Mouse (Mus musculus): Measurements from ENCODE around the gene Ppfibp1.

Ppfibp1 gene

DNA sequence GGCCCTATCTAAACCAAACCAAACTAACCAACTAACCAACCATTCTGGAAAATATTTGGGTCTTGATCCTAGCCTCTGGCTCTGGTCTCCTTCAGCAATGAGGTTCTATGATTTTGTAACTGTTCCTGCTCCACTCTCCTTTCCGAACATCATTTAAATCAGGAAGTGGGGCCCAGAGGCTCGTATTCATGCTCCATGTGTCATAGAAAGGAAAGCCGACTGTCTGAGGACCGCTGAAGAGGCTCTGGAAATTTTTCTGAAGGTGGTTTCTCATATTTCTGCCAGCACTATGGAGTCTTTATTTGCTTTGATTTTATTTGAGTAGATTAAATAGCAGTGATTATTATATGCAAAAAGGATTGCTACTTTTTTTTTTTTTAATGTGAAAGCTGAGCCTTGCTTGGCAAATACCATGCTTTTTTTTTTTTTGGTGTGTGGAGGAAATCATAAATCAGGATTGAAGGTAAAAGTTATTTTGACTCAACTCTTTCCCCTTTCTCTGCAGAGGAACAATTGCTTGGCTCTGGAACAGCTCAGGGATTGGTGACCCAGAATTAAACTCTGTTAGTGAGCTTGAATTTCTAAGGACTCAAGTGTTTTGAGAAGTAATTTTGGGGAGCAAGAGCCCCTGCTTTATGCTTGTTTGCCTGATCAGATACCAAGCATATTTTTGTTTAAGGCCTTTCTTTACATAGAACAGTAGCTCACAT, 25.4 kb downstream of the Ppfibp1 start:
- no peak for DNase-seq (ENCODE audit: low read depth, low spot score)

DNA sequence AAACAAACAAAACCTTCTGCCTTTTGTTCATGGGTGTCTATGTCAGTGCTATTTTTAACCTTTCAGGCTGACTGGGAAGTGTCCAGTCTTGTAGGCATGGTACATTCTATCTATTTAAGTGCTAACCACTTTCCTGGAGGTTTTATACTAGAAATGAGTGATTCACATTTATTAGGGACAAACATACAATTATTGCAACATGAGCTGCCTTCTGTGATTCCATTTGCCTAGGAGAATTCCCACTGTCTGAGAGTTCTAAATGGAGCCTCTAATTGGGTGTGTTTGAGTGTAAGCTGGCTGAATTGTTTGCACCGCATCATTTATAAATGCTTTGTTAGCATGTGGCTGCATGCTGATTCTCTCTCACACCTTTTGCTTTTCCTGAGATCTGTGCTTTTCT, 27.5 kb downstream of the Ppfibp1 start:
- DNase-seq (ENCODE audit: low read depth, low spot score) = no peak

DNA sequence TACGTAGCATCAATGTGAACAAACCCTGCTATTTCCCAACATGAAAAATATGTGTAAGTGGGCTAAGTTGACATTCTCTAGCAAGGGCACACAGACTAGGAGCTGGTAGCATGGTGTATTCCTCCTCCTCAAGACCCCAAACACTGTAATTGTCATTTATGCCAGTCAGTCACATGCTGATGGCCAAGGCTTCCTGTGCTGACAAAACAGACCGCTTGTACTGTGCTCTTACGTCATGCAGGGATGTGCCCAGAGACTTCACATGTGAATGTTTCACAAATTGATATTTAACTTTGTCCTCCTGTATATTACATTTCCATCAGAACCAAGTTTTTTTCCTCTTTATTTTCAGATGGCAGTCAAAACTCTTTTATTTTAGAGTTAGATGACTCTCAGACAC, 29.1 kb downstream of the Ppfibp1 start:
- no peak for DNase-seq (ENCODE audit: low read depth, low spot score)

DNA sequence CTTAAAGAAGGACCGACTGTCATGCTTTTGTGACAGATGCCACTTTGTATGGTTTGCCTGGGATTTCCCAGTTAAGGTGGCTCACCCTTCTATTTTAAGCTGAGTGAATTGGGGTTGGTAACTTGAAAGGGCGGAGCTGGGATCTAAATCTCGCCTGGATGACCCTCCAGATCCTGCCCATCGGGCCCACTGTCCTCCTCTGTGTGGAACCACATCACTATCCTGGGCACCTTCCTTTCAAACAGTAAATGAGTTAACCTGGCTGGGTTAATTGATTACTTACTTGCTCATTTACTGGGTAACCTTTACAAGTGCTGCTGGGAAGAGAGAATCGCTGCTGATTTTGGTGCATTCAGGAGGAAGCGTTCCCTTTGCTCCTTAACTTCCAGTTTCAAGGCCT, 30.1 kb downstream of the Ppfibp1 start:
- DNase-seq (ENCODE audit: low read depth, low spot score) = no peak

DNA sequence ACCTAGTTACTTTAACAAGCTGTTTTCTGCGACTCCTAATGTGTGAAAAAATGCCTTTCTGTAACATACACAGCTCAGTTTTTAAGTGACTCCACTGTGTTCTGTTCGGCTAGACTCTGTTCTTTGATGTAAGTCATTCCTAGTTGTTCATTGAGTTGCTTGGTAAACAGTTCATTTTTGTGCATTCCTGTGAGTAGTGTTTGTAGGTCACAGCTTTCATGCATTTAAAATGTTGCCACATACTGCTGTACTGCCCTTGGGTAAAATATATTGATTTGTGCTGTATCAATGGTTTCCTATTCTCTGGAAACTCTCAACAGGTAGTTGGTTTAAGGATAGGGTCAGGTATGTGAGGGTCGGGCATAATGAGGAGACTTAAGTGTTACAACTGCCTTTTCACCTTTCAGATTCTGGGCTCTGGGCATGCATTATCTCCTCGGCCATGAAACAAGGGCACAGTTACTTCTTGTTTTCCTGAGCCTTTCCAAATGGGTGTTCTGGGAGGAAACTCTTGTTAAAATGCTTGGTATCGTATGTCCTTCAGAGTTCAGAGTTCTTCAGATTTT, 38.2 kb downstream of the Ppfibp1 start:
- no peak for DNase-seq (ENCODE audit: low read depth, low spot score)

DNA sequence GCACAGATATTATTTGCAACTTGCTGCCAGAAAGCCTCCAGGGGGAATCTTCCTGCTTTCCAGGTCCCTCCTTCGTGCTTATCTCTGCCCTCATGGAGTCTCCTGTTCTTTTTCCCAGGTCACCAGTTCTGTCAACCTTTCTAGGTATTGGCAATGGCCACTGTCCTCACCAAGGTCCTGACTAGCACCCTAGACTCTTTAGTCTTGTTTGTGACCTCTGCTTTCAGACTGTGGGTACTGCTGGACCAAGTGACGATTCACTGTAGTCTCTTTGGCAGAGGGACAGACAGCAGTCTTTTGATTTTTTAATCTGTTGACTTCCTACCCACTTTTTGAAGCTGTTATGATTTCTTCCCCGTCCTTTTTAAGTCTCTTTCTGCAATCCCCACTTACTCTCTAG, 39.8 kb downstream of the Ppfibp1 start:
- no peak for DNase-seq (ENCODE audit: low read depth, low spot score)

DNA sequence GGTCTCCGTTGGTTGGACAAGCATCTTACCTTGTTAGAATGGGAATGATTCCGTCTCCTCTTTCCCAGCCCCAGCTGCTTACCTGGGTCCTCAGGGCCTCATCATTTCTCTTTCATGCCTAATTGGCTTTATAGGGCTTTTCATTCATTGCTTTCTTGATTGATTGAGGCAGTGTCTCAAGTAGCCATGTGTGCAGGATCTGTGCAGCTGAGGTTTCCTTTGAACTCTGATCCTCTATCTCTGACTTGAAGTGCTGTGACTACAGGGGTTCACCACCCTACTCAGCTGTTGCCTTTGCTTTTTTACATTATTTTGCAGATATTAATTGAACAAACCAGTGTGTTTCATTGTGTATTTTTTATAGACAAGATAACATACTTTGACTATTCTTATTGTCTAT, 40.7 kb downstream of the Ppfibp1 start:
- DNase-seq (ENCODE audit: low read depth, low spot score) = no peak

DNA sequence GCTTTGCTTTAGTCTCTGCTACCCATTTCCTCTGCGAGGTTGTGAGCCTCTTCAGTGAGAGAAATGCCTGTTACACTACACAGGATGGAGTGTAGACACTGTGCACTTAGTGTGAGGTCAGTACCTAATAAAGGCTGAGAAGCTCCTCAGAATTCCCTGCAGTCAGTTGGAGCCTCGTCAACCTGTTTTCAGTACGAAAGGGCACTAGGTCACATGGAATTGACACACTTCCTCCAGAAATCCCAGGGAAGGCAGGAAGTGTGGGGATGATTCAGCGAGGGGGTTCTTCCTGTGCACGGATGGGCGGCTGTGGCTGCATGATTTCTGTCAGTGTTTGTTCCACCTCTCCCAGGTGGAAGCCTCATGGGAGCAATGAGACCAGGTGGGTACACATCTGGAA, 44.8 kb downstream of the Ppfibp1 start:
- DNase-seq (ENCODE audit: low read depth, low spot score) = no peak

DNA sequence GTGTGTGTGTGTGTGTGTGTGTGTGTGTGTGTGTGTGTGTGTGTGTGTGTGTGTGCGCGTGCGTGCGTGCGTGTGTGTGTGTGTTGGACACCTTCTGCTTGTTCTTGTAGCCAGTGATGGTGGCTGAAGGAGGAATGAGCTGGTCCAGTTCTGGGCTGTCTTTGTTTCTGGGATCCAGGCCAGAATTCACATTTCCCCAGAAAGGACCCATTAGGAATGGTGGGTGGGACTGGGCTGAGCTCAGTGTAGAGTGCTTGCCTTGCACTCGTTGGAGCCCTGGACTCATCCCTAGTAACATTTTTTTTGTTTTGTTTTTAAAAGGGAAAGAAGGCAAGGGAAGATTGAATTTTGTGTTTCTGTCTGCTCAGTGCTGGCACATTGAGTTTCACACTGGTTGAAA, 47.7 kb downstream of the Ppfibp1 start:
- DNase-seq (ENCODE audit: low read depth, low spot score) = peak; percentile 69

DNA sequence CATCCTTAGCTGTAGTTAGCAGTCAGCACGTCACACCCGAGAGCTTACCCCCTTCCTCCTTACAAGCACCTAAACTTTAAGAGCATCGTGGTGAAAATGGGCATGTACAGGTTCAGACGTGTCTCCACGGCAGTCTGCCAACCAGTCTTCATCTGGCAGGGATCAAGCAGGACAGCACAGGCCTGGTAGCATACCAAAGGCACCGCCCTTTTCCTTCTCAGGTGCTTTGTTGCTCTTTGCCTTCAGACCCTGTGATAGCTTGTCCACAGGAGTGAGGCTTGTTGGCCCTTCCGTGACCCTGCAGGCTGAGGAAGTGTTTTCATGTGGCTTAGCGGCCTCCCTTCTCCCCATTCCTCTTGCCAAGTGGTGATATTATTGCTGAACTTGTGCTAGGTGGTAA, 50.7 kb downstream of the Ppfibp1 start:
- no peak for DNase-seq (ENCODE audit: low read depth, low spot score)

DNA sequence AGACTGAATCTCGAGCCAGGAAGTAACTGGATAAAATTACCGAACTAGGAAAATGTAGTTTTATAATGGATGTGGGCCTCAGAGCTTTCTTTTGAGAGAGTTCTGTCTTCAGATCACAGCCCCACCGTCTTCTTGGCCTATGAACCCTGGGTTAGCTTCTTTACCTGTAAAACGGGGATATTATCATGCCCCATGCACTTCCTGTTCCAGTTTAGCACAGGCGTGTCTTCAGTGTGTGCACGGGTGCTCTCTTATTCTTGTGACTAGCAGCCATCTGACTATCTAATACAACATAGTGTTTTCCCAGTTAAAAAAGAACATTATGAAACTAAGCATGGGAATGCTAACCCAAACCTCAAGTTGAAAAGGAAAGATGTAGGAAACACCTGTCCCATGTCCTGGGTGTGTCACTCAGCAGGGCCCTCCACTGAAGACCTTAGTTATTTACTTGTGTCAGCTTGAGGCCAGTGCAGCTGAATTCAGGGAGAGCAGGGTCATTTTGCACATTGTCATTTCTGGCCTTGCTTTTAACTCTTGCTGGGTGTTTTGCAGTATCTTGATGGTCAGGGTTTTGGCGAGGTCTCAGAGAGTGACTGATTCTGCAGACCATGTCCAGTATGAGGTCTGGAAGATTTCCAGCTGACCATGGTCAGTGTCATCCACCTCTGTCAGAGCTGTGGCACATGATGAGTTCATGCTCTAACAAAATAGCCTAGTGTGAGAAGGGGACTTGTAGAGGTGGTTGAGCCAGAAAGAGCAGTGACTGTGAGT, 53.4 kb downstream of the Ppfibp1 start:
- peak; percentile 18 for DNase-seq (ENCODE audit: low read depth, low spot score)

DNA sequence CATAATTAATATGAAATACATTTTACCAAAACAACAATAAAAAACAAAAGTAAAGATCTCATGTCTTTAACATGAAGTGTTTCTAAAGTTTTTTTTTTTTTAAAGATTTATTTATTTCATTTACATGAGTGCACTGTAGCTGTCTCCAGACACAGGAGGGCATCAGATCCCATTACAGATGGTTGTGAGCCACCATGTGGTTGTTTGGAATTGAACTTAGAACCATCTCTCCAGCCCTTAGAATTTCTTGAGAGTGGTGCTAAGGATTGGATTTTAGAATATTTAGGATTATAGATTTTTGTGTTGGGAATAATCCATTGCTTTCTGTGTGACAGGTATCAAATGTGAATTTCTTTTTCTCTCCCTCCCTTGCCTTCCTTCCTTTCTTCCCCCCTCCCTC, 55.7 kb downstream of the Ppfibp1 start:
- no peak for DNase-seq (ENCODE audit: low read depth, low spot score)

DNA sequence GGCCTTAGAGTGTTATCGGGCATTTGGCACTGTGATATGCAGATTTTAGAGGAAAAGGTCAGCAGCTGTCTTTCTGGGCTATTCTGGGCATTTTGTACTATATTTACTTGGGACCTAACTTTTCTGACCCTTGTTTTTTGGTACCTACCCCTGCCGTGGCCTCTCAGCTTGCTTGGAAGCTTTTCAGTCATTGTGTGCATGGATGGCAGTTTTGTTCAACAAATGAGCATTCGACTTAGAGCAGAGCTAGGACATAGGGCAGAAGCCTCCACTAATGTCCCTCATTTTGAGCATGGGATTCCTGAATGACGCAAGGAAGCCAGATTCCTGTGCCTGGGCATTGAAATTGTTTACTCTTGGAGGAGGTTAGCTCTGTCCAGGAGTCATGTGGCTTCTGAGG, 56.5 kb downstream of the Ppfibp1 start:
- DNase-seq (ENCODE audit: low read depth, low spot score) = no peak

DNA sequence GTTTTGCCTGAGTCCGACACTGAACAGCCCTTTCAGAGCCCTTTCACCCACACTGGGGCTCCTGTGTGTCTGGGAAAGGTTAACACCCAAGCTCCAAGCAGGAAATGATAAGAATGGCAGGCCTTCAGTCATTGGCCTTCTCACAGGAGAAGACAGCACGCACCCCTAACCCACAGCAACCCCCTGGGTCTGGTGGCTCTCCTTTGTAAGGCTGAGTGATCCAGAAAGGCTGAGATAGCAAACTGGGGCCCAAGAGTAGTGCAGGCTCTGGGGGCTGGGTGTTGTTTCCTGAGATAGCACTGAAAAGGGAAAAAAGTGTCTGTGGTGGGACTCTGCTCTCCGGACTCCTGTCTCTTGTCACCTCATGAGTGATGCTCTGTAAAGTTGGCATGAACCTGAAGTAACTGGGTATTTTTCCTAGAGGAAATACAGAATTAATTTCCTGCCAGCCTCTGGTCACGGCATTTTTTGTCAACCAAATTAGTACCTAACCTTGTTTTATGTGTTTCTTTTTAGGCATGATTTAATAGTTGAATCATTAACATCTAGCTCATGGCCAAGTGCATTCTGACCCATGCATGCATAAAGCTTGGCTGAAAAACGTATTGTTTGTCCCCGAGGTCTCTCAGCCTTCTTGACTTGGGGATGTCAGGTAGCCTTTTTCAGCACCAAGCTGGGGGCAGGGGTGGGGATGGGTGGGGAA, 58.2 kb downstream of the Ppfibp1 start:
- no peak for DNase-seq (ENCODE audit: low read depth, low spot score)

DNA sequence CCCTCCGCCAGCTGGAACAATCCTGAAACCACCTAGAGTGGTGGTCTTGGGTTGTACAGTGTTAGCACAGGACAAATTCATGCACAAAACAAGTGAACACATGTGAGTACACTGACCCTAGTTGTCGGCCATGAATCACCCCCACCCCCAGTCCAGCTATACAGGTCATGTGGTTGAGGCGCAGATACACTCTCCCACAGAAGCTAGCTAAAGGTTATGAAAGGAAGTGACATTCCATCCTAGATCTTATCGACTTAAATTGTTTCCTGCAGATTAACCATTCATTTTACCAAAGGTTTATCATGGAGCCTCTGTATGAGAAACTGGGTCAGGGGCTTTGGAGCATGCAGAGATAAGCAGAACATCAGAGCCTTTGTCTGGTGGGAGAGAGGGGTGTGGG, 58.9 kb downstream of the Ppfibp1 start:
- DNase-seq (ENCODE audit: low read depth, low spot score) = no peak

DNA sequence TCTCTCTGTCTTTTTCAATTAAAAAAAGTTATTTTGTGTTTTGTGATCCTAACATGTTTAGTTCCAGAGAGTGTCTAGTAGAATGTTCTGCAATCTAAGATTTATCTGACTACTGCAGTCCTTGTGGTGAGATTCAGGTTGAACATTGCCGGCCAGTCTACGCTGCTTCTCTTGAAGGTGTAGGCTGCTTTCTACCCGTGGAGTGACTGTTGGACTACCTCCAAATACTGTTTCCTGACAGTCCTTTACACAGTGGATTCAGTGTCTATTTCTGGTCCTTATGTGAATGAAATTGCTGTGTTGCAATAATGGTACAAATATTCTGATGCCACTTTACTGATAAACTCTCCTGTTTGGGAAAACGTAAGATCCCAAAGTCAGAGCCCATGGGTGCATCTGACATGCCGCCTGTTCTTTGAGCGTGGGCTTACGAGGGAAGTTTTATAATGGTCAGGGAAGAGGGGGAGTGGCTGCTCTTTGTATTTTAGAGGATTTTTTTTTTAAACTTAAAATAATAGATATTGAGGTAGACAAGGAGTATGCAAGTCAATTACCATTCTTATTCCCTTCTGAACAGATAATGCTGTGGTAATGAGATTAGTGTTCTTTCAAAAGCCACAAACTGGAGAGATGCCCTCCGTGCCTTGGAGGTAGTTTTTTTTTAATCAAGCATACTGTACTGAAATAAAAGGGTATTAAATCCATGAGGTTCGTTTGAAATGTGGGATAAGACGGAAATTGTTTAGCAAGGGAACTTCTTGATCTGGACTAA, 61.6 kb downstream of the Ppfibp1 start:
- DNase-seq (ENCODE audit: low read depth, low spot score) = no peak

DNA sequence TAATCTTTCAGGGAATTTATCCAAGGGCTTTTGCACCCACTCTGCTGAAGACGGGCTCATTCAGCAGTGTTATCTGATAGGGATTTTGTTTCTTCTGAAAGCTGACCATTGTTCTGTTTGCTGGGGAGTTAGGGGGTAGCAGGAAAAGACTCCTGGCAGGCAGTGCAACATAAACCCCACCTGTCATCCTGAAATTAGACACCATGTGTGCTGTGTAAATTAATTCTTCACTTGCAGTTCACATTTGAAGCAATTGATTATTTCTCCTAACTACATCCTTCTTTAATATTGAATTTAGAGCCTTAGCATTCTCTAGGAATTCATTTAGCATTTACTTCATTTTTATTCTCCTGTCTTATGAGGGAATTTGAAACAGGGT, 62.2 kb downstream of the Ppfibp1 start:
- DNase-seq (ENCODE audit: low read depth, low spot score) = no peak

DNA sequence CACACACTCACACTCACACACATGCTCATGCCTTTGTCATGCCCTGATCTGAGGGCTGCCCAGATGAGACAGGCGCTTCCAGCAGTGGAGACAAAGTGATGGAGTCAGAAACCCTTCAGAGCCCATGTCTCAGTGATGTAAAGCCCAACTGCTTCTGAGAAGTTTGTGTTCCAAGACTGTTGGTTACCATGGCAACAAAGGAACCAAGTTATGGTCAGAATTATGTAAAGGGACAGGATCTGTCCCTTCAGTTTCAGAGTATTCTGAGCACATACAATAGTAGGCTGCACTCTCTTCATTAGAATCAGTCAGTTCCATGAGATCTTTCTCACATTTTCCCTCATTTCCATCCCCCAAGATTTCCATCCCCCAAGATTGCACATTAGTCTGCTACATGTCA, 66.0 kb downstream of the Ppfibp1 start, which contains the start of gene 1700034J05Rik:
Gene 1700034J05Rik (minus strand): TSS at position 165 of the 400 bp plus-strand sequence.
- no peak for DNase-seq (ENCODE audit: low read depth, low spot score)

DNA sequence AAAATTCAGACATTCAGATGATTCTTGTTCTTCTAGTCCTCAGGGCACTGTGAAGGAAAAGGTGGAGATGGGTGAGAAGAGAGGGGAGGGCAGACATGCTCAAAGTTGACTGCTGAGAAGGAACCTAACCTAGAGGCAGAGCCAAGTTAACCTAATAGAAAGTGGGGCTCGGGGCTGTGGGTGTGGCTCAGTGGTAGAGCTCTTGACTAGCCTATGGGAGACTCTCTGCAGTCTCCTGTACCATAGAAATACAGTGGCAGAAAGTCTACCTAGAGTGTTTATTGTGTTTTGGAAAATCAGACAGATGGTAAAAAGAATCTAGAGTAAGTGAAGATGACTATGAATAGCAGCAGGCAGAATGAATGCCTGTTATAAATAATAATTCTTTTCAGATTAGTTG, 67.2 kb downstream of the Ppfibp1 start:
- no peak for DNase-seq (ENCODE audit: low read depth, low spot score)

DNA sequence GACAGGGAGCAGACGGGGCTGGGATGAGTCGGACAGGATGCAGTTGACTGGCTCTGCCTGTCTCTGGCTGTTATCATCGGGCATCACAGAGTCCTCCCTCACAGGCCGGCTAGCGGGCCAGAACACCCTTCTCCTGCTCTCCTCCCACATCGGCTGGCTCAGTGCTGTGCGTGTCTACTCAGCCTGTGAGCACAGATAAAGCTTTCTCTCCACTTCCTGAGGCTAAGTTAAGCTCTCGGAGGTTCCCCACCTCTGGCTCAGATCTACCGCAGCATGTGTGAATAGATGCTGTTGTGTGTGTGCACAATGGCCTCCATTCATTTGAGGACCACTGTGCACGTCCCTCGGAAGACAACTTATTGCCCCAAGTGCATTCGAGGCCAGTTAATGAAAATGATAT, 67.6 kb downstream of the Ppfibp1 start:
- no peak for DNase-seq (ENCODE audit: low read depth, low spot score)

DNA sequence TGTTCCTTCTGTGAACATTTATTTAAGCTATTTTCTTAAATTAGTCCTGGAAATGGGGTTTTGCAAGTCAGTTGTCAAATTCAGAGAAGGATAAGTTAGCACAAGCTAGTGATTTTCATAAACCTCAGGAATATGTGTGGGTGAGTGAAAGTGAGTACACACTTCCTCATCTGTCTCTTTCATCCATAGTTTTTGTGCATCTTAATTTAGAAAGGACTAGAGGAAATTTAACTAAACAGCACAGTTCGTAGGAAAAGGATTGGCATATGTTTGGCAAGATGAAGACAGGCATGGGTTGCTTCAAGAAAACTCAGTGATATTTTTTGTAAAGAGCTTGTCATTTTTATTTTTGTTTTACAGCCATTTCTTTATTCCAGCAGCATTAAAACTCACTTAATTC, 68.7 kb downstream of the Ppfibp1 start:
- no peak for DNase-seq (ENCODE audit: low read depth, low spot score)

DNA sequence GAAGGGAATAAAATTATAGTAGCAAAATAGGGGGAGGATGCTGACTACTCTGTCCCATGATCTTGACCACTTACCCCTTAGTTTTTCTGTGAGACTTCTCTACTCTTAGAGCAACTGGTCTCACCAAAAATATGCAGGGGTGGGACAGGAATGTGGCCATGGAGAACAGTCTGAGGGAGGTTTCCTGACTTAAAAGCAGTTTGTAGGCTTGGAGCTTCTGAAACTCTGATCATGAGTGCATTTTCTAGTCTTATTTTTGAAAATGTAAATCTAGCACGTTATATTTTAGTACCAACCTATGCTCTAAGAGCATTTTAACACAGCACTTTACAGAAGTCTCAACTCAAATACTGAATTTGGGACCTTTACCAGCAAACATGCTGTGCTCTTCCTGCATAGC, 70.4 kb downstream of the Ppfibp1 start:
- DNase-seq (ENCODE audit: low read depth, low spot score) = no peak
